Mouse (Mus musculus) left cerebral cortex, postnatal 4 days (tissue): ENCODE data around the gene Taar8c. TPM values are rescaled to one million over a fixed set of nuclear protein-coding genes. Genes with fewer than 3 reads are reported as not detected.
"Not testable (repeated sequence)": the region's sequence is repeated elsewhere in the genome, so short reads cannot be mapped to it uniquely, and the experiment has no call there.

Experiments
- DNase-seq: peaks from one replicate; pipeline ENCODE4 v3.0.0-alpha.2; 2022
- intact Hi-C: fragments of 180-260 bp; cut with DNase I; formaldehyde crosslinking; loops from one replicate; pipeline ENCODE4 v1.15.1; 2025
- total RNA-seq, 2 experiments: library from RNA; stranded (reverse); gene quantifications; 2 replicates each; pipeline ENCODE4 v1.2.3; 2021

The Taar8c gene
- total RNA-seq, 2 experiments from 2014 or later: not detected

DNA sequence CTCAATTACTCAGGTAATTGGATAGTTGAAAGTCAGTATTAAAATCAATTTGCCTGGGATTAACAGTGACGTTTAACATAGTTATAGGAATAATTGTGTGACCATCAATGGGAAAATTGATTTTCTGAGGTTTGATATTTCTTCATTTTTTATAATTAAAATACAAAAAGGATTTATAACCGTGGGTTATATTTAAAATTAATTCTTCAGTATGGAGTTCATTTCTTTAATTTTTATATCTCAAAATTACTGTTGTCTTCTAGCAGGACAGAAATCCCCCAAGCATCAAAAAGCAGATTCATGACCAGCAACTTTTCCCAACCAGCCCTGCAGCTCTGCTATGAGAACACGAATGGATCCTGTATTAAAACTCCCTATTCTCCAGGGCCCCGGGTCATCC is 25.5 kb downstream of the Taar8c start, which contains the start of gene Taar8a:
Gene Taar8a (plus strand): TSS at position 301 of the 400 bp plus-strand sequence.
- intact Hi-C loops, DNase-seq: not testable (repeated sequence)

DNA sequence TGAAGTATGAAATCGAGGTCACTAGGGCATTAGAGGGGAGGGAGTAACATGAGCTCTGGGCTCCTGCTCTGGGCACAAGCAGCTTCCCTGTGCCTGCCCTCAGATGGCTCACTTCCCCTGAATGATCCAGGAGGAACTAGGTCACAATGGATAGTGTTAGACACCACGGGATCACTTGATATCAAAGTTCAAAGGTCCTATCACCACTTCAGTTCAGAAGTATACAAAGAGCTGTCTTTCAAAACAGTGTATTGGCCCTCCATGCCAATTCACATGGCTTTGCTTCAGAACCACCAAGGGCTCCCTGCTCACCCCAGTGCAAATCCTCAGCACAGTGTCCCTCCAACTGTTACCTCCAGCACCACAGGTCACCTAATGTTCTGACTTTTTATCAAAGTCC is 27.0 kb downstream of the Taar8c start:
- DNase-seq, intact Hi-C loops: not testable (repeated sequence)

DNA sequence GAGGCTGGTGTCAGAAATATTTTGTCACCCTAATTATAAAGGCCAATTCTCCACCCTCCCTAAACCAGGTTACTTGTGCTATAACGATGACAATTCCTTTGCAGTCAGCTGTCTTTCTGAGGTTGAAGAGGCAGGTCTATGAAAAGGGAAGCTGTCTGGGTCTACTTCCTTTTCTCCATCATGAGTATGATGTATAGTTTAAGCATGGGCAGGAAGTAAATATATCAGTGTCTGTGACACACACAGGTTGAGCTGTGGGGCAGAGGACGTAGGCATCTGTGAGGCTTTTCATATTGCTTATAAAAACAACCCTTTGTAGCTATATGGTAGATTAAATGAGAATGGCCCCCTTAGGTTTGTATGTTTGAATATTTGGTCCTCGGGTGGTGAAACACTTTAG is 42.7 kb downstream of the Taar8c start:
- DNase-seq: no peak
- intact Hi-C loops: no loop called here

DNA sequence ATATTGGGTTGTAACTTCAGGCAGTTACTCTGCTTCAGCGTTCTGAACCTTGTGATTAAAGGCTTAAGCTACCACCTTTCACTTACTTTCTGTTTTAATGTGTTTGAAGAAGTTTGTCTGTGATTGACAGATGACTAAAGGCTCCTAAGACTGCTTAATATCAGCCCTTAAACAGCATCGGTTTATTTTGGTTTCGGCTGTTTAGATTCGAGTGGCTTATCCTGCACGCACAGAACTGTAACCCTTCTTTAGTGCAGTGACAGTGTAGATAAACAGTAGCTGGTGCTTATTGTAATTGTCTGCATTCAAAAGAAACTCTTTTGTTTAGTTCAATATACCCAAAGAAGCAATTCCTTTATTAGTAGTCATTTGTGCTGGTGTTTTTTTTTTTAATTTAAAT is 49.7 kb downstream of the Taar8c start:
- intact Hi-C loops: no loop called here

More for the DNA sequence above, 49.7 kb downstream of the Taar8c start:
- no peak for DNase-seq

Other genes with a start within 250 kb of the Taar8c start
- under 1 TPM; 0.32 to 0.38 TPM for gene Vnn1, start 207.2 kb downstream of the Taar8c start, total RNA-seq
- gene Taar1, start 181.6 kb downstream of the Taar8c start, total RNA-seq: not detected
- gene Taar2, start 163.3 kb downstream of the Taar8c start, total RNA-seq: not detected
- gene Taar3, start 152.4 kb downstream of the Taar8c start, total RNA-seq: not detected
- gene Taar4, start 141.4 kb downstream of the Taar8c start, total RNA-seq: not detected
- gene Taar5, start 131.2 kb downstream of the Taar8c start, total RNA-seq: not detected
- not detected for gene Taar6, start 116.3 kb downstream of the Taar8c start, total RNA-seq
- not detected for gene Taar7a, start 108.4 kb downstream of the Taar8c start, total RNA-seq
- gene Taar7b, start 102.0 kb downstream of the Taar8c start, total RNA-seq: not detected
- not detected for gene Taar7d, start 74.7 kb downstream of the Taar8c start, total RNA-seq
- gene Taar7e, start 64.3 kb downstream of the Taar8c start, total RNA-seq: not detected
- gene Taar7f, start 52.4 kb downstream of the Taar8c start, total RNA-seq: not detected
- not detected for gene Taar8a, start 25.4 kb downstream of the Taar8c start, total RNA-seq
- gene Taar8b, start 9.6 kb downstream of the Taar8c start, total RNA-seq: not detected
- not detected for gene Taar9, start 7.6 kb upstream of the Taar8c start, total RNA-seq
- gene Stx7, start 47.4 kb upstream of the Taar8c start, total RNA-seq: 100 to 1,000 TPM; 258 to 263 TPM
- 1 to 10 TPM; 4.3 to 5.1 TPM for gene Moxd1, start 121.6 kb upstream of the Taar8c start, total RNA-seq